Mouse (Mus musculus): Measurements from ENCODE around the gene Clip3.
A peak's percentile ranks its signal among the peaks of the same experiment; 100 is the strongest.

Clip3 gene

GRCm38 (mm10) chr7:30291215-30292131 is at the start of gene Clip3:
TSS of gene Clip3 (plus strand) at chr7:30291728.
- peak; percentile 79 for DNase-seq (ENCODE audit: low spot score)

DNA sequence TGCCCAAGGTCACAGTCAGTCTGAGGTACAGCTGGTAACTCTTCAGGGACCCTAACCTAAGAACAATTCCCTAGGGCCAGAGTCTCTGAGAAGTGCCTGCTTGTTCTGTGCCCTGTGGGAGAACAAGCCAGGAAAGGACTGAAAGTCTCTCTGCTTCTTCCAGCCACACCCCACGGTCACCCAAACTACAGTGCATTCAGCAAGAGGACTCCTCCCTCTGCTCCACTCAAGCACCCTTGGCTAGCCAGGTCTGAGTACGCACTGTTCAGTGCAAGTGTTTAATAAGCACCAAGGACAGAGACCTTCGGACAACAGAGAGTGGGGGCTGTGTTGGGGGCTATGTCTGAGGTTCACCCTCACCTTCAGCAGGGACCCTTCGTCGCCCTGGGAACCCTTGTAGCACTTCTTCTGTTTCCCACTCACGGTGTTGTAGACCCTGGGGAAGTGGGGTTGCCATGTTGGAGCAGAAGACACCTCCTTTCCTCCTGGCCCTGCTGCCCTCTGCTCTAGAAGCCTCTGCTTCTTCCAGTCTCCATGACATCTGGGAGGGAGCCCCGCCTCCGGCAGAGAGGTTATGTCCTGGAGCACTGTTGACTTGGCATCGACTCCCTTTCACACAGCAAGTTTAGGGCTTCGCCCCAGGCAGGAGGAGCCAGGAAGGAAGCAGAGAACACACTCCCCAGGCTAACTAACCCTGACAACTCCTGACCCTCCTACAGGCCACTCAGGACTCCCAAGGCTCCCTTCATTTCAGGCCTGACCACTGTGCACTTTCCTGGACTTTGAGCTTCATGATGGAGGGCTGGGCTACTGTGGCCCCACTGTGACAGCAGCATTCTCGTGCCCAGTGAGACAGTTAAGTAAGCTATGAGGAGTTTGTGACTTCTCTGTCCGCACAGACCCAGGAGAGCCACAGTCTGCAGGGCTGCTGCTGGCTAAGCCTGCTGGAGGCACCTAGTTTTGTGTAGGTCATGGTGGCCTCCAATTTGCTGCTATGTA is 39.3 kb upstream of the Clip3 start:
- DNase-seq (ENCODE audit: low spot score): peak; percentile 35

GRCm38 (mm10) chr7:30265041-30265440 is 26.5 kb upstream of the Clip3 start:
- DNase-seq (ENCODE audit: low spot score): no peak

GRCm38 (mm10) chr7:30265531-30265930 is 26.0 kb upstream of the Clip3 start:
- no peak for DNase-seq (ENCODE audit: low spot score)

GRCm38 (mm10) chr7:30265935-30266334 is 25.6 kb upstream of the Clip3 start:
- no peak for DNase-seq (ENCODE audit: low spot score)

GRCm38 (mm10) chr7:30266780-30267179 is 24.7 kb upstream of the Clip3 start:
- DNase-seq (ENCODE audit: low spot score): no peak

- no peak for DNase-seq (ENCODE audit: low spot score)
These were observed 21.9 kb upstream of the Clip3 start for GRCm38 (mm10) chr7:30269641-30270040.

- no peak for DNase-seq (ENCODE audit: low spot score)
These were observed 17.1 kb upstream of the Clip3 start for GRCm38 (mm10) chr7:30274383-30274782.

- no peak for DNase-seq (ENCODE audit: low spot score)
These were observed 12.6 kb upstream of the Clip3 start for GRCm38 (mm10) chr7:30278911-30279310.

DNA sequence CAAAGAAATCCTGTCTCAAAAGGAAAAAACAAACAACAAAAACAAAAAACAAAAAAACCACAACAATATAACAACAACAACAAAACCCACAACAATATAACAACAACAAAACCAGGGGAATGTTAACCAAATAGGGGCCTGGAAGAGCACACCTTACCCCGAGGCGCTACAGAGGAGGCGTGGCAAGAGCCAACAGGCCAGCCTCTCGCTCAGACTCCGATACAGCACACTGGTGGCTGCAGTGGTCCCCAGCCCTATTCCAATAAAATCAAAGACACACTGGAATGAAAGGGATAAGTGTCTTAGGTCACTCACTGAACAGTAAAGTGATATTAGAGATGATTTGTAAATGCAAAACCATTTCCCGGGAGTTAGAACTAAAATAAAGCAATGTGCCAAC is 12.0 kb upstream of the Clip3 start:
- no peak for DNase-seq (ENCODE audit: low spot score)

GRCm38 (mm10) chr7:30279951-30280669 is 11.4 kb upstream of the Clip3 start, which contains the start of the genes Thap8 and Wdr62:
TSS of gene Thap8 (plus strand) at chr7:30280094.
TSS of gene Wdr62 (minus strand) at chr7:30280419.
- DNase-seq (ENCODE audit: low spot score): peak; percentile 90

DNA sequence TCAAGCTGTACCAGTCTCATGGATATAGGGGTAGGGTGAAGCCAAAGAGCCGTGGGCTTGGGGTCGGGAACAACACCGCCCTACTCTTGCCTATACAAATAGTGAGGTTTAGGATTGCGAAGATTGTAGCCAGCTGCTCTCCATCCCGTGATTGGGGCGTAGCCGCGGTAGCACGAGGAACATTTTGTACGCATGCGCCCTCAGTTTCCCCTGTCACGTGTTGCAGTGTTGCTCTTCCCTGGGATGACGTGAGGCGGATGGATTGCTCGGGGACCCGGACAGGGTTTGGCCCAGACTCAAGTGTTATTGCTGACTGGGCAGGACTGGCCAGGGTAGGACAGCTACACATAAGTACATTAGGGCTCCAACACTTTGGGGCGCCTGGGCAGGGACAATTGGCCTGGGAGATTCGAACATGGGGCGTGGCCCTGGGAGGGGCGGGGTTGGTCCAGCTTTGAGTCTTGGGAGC is 10.8 kb upstream of the Clip3 start:
- DNase-seq (ENCODE audit: low spot score): peak; percentile 79

DNA sequence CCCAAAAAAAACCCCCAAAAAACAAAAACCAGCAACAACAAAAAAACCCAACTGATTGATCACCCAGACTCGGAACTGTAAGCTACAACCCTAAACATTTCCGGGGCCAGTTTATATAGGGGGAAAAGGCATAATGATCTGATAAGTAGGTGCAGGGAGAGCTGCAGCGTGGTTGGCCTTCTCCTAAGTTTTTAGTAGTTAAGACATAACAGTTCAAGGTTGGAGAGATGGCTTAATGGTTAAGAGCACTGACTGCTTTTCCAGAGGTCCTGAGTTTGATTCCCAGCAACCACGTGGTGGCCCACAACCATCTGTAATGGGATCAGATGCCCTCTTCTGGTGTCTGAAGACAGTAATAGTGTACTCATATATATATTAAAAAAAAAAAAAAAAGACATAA is 10.0 kb upstream of the Clip3 start:
- DNase-seq (ENCODE audit: low spot score): no peak

DNA sequence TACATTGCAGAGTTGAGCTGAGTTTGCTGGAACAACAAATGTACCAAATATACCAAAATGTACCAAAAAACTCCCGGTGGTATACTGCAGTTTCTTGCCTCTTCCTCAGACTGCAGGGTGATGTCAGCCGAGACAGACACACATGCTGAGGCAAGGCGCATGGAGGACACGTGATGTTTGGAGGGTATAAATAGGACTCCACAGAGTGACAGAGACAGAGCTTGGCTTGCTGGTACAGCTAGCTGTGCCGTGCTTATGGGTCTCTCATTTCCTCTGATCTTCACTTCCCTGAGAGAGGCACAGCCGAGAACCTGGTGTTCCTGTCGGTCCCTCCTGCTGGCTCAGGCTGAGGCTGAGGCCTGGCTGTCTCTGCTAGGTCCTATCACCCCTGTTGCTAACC is 8.8 kb upstream of the Clip3 start:
- DNase-seq (ENCODE audit: low spot score): no peak

- DNase-seq (ENCODE audit: low spot score): no peak
These were observed 4.7 kb upstream of the Clip3 start for GRCm38 (mm10) chr7:30286701-30287410.

- DNase-seq (ENCODE audit: low spot score): no peak
These were observed 3.5 kb upstream of the Clip3 start for GRCm38 (mm10) chr7:30288046-30288445.

DNA sequence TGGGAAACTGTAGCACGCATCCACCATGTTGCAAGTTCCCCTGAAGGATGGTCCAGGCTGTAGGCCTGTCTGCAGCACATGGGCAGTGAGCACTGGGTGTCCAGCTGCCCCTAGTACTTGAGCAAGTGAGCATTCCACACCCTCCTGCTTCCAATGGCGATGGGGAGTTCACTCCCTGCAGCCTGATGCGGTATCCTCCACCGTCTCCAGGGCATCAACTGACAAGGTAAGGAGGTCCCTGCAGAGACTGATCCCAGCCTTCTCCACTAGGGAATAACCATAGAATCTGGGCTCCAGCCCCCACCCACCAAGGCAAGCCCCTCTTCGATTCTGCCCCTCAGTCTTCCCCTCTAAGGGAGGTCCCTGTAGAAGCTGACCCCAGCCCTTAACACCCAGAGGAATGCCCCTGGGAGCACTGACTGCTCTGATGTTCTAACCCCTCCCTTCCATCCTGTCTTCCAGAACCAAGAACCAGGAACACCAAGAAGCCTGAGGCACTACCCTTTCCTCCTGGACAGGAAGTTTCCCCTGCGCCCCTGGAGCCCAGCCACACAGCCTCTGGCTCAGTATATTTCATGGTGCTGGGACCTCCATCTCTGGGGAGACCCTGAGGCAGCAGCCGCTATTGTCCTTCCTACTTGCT is 2.3 kb upstream of the Clip3 start:
- DNase-seq (ENCODE audit: low spot score): no peak

DNA sequence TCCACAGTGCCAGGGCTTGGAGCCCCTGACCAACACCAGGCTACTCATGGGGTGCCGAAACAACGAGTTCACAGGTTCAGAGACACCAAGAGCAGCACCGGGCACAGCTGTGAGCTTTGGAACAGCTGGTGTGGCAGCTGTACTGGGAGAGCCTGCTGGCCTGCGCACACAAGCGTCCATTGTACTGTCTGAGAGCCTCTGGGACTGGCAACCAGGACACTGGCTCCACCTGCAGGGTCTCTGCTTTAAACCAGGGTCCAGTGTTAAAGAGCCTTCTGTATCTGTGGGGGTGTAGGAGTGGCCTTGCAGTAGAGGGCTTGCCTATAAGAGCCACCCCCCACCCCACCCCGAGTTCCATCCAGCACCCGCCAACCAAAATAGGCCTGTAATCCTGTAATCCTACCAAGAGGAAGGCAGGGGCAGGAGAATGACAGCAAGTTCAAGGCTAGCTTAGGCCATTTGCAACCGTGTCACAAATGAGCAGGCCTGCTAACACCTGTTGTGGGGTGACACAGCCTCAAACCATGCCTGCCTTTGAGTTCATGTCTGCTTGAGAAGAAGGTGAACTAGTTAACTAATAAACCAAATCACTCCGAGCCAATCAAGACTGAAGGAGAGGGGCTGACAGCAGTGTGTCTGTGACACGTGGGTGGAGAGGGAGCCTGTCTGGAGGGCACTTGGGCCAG is 1.7 kb upstream of the Clip3 start:
- no peak for DNase-seq (ENCODE audit: low spot score)

GRCm38 (mm10) chr7:30293795-30294194 is 2.3 kb downstream of the Clip3 start:
- no peak for DNase-seq (ENCODE audit: low spot score)

GRCm38 (mm10) chr7:30294296-30294695 is 2.8 kb downstream of the Clip3 start:
- DNase-seq (ENCODE audit: low spot score): no peak

Measured in ovary, postnatal 14 days (tissue).